Mouse (Mus musculus): ENCODE measurements around the gene Sh3yl1. TPM values are rescaled to one million over a fixed set of nuclear protein-coding genes. Genes with fewer than 3 reads are reported as not detected.

The Sh3yl1 gene
- polyA plus RNA-seq (2014; fragmentation: Nextera tagmentation; extraction: Ambion mirVana), result 18.2 TPM in 2 replicates

DNA sequence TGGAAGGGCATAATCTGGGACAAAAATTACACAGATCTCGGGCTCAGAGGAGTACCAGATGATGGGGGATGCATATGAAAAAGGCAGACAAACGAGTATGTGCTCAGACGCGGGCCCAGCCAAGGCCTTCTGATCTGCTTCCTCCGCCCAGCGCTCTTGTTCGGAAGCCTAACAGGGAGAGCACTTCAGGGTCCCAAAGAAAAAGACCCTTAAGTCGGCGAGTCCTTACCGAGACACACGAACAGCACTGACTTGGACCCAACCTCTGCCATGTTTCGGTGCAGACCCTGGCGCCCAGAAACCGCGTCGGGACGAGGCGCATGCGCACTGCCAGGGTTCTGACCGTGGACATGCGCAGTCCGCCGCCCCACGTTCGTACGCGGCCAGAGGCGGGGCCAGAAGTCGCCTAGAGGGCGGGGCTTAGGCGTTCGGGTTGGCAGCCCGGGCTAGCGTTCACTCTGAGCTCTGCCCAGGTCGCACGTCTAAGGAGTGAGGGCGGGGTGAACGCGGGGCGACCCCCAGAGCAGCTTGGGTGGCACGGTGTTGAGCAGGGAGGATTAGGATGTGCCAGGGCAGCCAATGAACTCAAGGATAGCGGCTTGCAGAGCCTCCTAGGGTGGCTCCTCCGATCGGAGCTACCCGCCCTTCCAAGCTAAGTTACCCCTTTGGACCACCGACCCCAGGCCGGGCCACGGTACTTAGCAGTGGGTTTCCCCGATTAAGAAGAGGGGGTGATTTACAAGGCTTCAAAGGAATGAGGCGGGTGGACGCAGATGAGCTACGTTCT is at the start of gene Sh3yl1, which contains the start of gene Acp1:
TSS of gene Sh3yl1 (plus strand) at position 408 of the 787 bp plus-strand sequence.
TSS of gene Acp1 (minus strand) at position 329 of the 787 bp plus-strand sequence.
- ATAC-seq (replicated peaks; ENCODE audit: low FRiP score), result peak; percentile 98
- H3K27me3 ChIP-seq (ENCODE audit: control insufficient read depth, insufficient read depth, low read length), result no peaks in the 10 kb centered on the region
- no peaks in the 10 kb centered on the region for H3K9me3 ChIP-seq (ENCODE audit: control insufficient read depth, low read length)
- H3K4me2 ChIP-seq (ENCODE audit: low read depth, low read length, severe bottlenecking), result peak within 1 kb of the TSS; percentile 97
- WGBS, result 0% methylated on average over 52 of the region's 52 CpGs
- no peaks in the 10 kb centered on the region for H3K36me3 ChIP-seq (ENCODE audit: control insufficient read depth, insufficient read depth, low read length)
- DNase-seq (ENCODE audit: low spot score), result peak; percentile 96
- H3K27ac ChIP-seq (ENCODE audit: low read depth, low read length), result no peak within 1 kb of the TSS
- peaks cover 7% of the 10 kb centered on the region; the same call in 1 of the 2 replicates for H3K4me1 ChIP-seq (replicated peaks; ENCODE audit: control insufficient read depth, insufficient read depth, low read length)
- peak within 1 kb of the TSS; percentile 51 for H3K4me3 ChIP-seq (ENCODE audit: low read depth, low read length)
- peak within 1 kb of the TSS; percentile 80 for H3K9ac ChIP-seq (ENCODE audit: low read length)

DNA sequence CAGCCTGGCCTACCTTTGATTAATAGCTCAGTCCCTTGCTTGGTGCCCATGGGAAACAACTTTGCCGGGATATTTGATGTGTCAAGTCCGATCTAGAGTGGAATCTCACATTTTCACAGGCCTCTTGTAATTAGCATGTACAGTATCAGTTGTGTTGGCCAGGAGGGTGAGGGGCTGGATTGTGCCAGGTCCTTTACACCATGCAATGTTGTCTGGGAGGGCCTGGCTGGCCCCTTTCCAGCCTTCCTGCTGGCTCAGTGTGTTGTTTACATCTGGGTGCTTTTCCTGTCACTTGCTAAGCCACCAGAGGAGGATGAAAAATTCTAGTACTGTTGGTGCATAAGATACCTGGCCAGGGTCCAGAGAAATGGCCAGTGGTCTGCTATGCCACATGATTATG is 47.1 kb upstream of the Sh3yl1 start:
- Histone ChIP-seq H3K27me3 (ENCODE audit: control insufficient read depth, insufficient read depth, low read length) (no peaks in the 10 kb centered on the region), H3K36me3 (ENCODE audit: control insufficient read depth, insufficient read depth, low read length) (no peaks in the 10 kb centered on the region), H3K9ac (ENCODE audit: low read length) (no peak overlapping the region), H3K4me1 (replicated peaks; ENCODE audit: control insufficient read depth, insufficient read depth, low read length) (no peaks in the 10 kb centered on the region), H3K27ac (ENCODE audit: low read depth, low read length) (no peak overlapping the region), H3K4me2 (ENCODE audit: low read depth, low read length, severe bottlenecking) (no peak overlapping the region), H3K9me3 (ENCODE audit: control insufficient read depth, low read length) (no peaks in the 10 kb centered on the region), H3K4me3 (ENCODE audit: low read depth, low read length) (no peak overlapping the region)
- no peak for ATAC-seq (replicated peaks; ENCODE audit: low FRiP score)
- 89% methylated on average over 2 of the region's 2 CpGs for WGBS
- DNase-seq (ENCODE audit: low spot score), result no peak

DNA sequence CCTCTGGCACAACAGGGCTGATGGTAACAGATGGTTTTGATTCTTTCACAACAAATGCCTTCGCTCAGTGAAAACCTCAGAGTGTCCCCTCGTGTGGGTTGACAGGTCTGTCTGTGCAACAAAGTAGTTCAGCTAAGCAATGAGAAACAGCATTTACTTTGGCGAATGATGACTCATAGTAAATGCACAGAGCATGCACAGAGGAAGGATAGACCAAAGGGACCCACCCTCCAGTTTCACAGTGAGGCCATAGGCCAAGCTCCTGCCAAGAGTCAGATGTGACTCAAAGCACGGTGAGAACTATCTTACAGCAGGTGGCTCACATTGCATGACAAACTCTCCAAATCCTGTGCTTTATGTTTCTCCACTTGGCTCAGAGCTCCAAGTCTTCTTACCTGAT is 45.7 kb upstream of the Sh3yl1 start:
- Histone ChIP-seq H3K36me3 (ENCODE audit: control insufficient read depth, insufficient read depth, low read length) (no peaks in the 10 kb centered on the region), H3K27ac (ENCODE audit: low read depth, low read length) (no peak overlapping the region), H3K4me3 (ENCODE audit: low read depth, low read length) (no peak overlapping the region), H3K9ac (ENCODE audit: low read length) (no peak overlapping the region), H3K4me1 (replicated peaks; ENCODE audit: control insufficient read depth, insufficient read depth, low read length) (no peaks in the 10 kb centered on the region), H3K27me3 (ENCODE audit: control insufficient read depth, insufficient read depth, low read length) (no peaks in the 10 kb centered on the region), H3K4me2 (ENCODE audit: low read depth, low read length, severe bottlenecking) (no peak overlapping the region), H3K9me3 (ENCODE audit: control insufficient read depth, low read length) (no peaks in the 10 kb centered on the region)
- 83% methylated on average over 4 of the region's 4 CpGs for WGBS
- no peak for ATAC-seq (replicated peaks; ENCODE audit: low FRiP score)
- DNase-seq (ENCODE audit: low spot score), result no peak

DNA sequence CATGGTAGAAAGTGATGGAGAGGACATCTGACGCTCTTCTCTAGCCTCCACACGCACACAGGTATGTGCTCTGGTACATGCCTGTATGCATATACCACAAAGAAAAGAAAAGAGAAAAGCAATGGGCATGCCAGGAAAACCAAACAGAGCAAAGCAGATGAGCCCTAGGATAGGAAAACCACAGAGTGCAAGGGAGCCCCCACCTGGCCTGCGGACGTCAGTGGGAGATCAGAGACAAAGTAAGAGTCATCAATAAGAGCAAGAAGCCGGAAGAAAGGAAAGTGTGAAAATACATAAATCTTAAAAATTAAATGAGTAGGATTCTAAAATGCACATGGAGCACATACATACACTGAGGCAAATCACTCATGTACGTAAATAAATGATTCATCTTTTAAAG is 32.0 kb upstream of the Sh3yl1 start:
- Histone ChIP-seq H3K4me3 (ENCODE audit: low read depth, low read length) (no peak overlapping the region), H3K9me3 (ENCODE audit: control insufficient read depth, low read length) (no peaks in the 10 kb centered on the region), H3K27ac (ENCODE audit: low read depth, low read length) (no peak overlapping the region), H3K4me1 (replicated peaks; ENCODE audit: control insufficient read depth, insufficient read depth, low read length) (peaks cover 2% of the 10 kb centered on the region; the same call in 1 of the 2 replicates), H3K4me2 (ENCODE audit: low read depth, low read length, severe bottlenecking) (no peak overlapping the region), H3K27me3 (ENCODE audit: control insufficient read depth, insufficient read depth, low read length) (peaks cover 24% of the 10 kb centered on the region), H3K36me3 (ENCODE audit: control insufficient read depth, insufficient read depth, low read length) (no peaks in the 10 kb centered on the region), H3K9ac (ENCODE audit: low read length) (no peak overlapping the region)
- WGBS, result 74% methylated on average over 6 of the region's 6 CpGs
- DNase-seq (ENCODE audit: low spot score), result no peak
- ATAC-seq (replicated peaks; ENCODE audit: low FRiP score), result no peak

DNA sequence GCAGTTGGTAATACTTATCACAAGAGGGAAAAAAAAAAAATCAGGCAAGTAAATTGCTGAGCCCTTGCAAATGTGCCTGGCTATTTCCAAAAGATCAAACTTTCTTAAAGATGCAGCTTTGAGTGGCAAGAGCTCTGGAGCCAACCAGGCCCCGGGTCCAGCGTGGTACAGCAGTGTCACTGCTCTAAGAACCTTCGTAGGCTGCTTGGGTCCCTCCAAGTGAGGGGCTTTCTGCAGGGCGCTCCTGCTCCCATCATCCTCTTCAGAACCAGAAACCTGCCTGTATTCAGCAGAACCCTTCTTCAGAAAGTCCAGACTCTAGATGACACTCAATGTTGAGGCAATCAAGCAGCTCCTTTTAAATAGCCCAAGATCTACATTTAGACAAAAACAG is 27.9 kb upstream of the Sh3yl1 start:
- peak overlapping the region; percentile 97 for H3K4me2 ChIP-seq (ENCODE audit: low read depth, low read length, severe bottlenecking)
- ATAC-seq (replicated peaks; ENCODE audit: low FRiP score), result no peak
- no peaks in the 10 kb centered on the region for H3K36me3 ChIP-seq (ENCODE audit: control insufficient read depth, insufficient read depth, low read length)
- H3K9ac ChIP-seq (ENCODE audit: low read length), result peak overlapping the region; percentile 43; the same call in 1 of the 2 replicates
- no peak overlapping the region for H3K27ac ChIP-seq (ENCODE audit: low read depth, low read length)
- peaks cover 41% of the 10 kb centered on the region for H3K27me3 ChIP-seq (ENCODE audit: control insufficient read depth, insufficient read depth, low read length)
- 17% methylated on average over 4 of the region's 4 CpGs for WGBS
- H3K4me1 ChIP-seq (replicated peaks; ENCODE audit: control insufficient read depth, insufficient read depth, low read length), result peaks cover 6% of the 10 kb centered on the region; the same call in 1 of the 2 replicates
- DNase-seq (ENCODE audit: low spot score), result no peak
- H3K4me3 ChIP-seq (ENCODE audit: low read depth, low read length), result peak overlapping the region; percentile 49
- no peaks in the 10 kb centered on the region for H3K9me3 ChIP-seq (ENCODE audit: control insufficient read depth, low read length)

DNA sequence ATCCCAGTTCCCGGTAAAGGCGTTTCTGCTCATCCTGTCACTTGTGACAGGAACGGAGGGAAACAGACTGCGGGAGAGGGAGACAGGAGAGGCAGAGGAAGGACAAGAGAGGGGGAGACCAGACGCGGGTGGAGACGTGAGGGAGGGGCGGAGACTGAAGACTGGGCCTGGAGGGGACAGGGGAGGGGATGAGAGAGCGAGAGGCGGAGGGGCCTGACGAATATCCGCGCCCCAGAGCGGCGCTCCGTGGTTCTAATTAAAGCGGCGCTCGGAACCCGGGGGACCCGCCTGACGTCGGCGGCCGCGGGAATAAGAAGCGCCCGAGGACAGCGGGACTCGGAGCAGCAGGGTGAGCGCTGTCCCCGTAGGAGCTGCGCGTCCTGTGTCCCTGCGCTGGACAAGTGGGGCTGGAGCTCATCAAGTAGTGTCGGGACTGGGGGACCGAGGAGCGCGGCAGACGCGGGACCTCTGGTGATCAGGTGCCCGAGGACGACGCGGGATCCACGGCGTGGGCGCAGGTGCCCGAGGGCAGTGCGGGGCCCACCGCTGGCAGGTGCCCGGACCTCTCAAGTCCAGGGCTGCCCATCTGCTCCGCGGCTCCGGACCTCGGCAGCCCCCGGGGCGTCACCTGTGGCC is 27.4 kb upstream of the Sh3yl1 start, which contains the start of gene Alkal2:
TSS of gene Alkal2 (plus strand) at position 337 of the 636 bp plus-strand sequence.
- DNase-seq (ENCODE audit: low spot score) (peak; percentile 69), ATAC-seq (replicated peaks; ENCODE audit: low FRiP score) (peak; percentile 73)
- Histone ChIP-seq H3K4me1 (replicated peaks; ENCODE audit: control insufficient read depth, insufficient read depth, low read length) (peaks cover 6% of the 10 kb centered on the region; the same call in 1 of the 2 replicates), H3K9me3 (ENCODE audit: control insufficient read depth, low read length) (no peaks in the 10 kb centered on the region), H3K4me3 (ENCODE audit: low read depth, low read length) (peak within 1 kb of the TSS; percentile 49), H3K27me3 (ENCODE audit: control insufficient read depth, insufficient read depth, low read length) (peaks cover 41% of the 10 kb centered on the region), H3K9ac (ENCODE audit: low read length) (peak within 1 kb of the TSS; percentile 43), H3K4me2 (ENCODE audit: low read depth, low read length, severe bottlenecking) (peak within 1 kb of the TSS; percentile 97), H3K27ac (ENCODE audit: low read depth, low read length) (no peak within 1 kb of the TSS), H3K36me3 (ENCODE audit: control insufficient read depth, insufficient read depth, low read length) (no peaks in the 10 kb centered on the region)
- 1% methylated on average over 58 of the region's 58 CpGs for WGBS

DNA sequence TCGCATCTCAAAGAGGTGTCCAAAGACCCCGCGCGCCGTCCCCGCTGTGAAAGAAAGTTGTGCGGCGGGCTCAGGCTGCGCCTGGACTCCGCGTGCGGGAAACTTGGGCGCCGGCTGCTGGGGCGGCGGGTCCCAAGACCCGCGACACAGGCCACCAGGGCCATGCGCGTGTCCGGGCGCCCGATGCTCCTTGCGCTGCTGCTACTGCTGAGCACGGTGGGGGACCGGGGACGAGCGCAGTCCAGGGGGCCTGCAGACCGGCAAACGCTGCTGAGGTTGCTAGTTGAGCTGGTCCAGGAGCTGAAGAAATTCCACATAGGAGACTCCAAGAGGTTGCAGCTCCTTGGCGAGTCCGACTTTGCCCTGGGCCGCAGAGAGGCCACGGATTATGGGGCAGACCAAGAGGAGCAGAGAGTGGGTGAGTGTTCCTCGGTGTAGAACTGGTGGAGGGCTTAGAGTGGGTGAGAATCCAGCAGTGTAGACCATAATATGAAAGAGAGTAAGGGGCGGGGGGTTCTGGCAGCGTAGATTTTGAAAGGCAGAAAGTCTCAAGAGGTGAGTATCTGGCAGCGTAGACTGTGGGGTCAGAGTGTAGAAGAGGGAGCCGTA is 26.7 kb upstream of the Sh3yl1 start:
- H3K9ac ChIP-seq (ENCODE audit: low read length), result peak overlapping the region; percentile 43
- DNase-seq (ENCODE audit: low spot score) (peak; percentile 62), ATAC-seq (replicated peaks; ENCODE audit: low FRiP score) (peak; percentile 66)
- H3K4me3 ChIP-seq (ENCODE audit: low read depth, low read length), result peak overlapping the region; percentile 49
- WGBS, result 9% methylated on average over 39 of the region's 39 CpGs
- peak overlapping the region; percentile 97 for H3K4me2 ChIP-seq (ENCODE audit: low read depth, low read length, severe bottlenecking)
- peaks cover 6% of the 10 kb centered on the region; the same call in 1 of the 2 replicates for H3K4me1 ChIP-seq (replicated peaks; ENCODE audit: control insufficient read depth, insufficient read depth, low read length)
- H3K9me3 ChIP-seq (ENCODE audit: control insufficient read depth, low read length), result no peaks in the 10 kb centered on the region
- H3K27me3 ChIP-seq (ENCODE audit: control insufficient read depth, insufficient read depth, low read length), result peaks cover 41% of the 10 kb centered on the region
- H3K27ac ChIP-seq (ENCODE audit: low read depth, low read length), result no peak overlapping the region
- no peaks in the 10 kb centered on the region for H3K36me3 ChIP-seq (ENCODE audit: control insufficient read depth, insufficient read depth, low read length)

DNA sequence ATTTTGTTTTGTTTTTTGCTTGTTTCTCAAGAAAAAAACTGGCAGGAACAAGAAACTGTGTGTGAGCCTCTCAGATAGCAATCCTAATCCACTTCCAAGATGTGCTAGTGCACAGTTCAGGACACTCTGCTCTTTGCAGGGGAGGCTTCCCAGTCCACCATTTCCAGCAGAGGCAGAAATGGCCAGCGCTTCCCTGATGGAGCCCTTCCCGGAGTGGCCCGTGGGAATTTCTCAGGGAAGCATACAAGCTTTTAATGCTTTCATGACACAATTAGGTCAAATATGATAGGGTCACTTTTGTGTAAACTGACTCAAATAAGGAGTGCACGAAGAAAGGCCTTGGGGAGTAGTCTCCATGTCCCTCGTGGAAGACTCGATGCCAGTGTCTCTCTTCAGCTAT is 25.6 kb upstream of the Sh3yl1 start:
- ATAC-seq (replicated peaks; ENCODE audit: low FRiP score), result no peak
- Histone ChIP-seq H3K36me3 (ENCODE audit: control insufficient read depth, insufficient read depth, low read length) (no peaks in the 10 kb centered on the region), H3K27me3 (ENCODE audit: control insufficient read depth, insufficient read depth, low read length) (peaks cover 41% of the 10 kb centered on the region), H3K27ac (ENCODE audit: low read depth, low read length) (no peak overlapping the region), H3K9me3 (ENCODE audit: control insufficient read depth, low read length) (no peaks in the 10 kb centered on the region), H3K9ac (ENCODE audit: low read length) (no peak overlapping the region), H3K4me3 (ENCODE audit: low read depth, low read length) (no peak overlapping the region), H3K4me2 (ENCODE audit: low read depth, low read length, severe bottlenecking) (no peak overlapping the region), H3K4me1 (replicated peaks; ENCODE audit: control insufficient read depth, insufficient read depth, low read length) (peaks cover 6% of the 10 kb centered on the region; the same call in 1 of the 2 replicates)
- DNase-seq (ENCODE audit: low spot score), result no peak
- WGBS, result 80% methylated on average over 6 of the region's 6 CpGs

Measured in forebrain, embryonic 11.5 days (tissue).